Mouse (Mus musculus) ZHBTc4 (cell line): ENCODE measurements at regions not wholly inside any gene's neighbourhood (a gene's known extent, or its start where the extent isn't known, plus 50 kb on each side); places are given as distances from the start of the nearest gene placed in this dataset.
A peak's percentile ranks its signal among the peaks of the same experiment; 100 is the strongest.

Experiments
- DNase-seq: peaks from one replicate; pipeline ENCODE4 v3.0.0-alpha.2; 2011; ENCODE audit warnings: low read depth, low spot score

GRCm38 (mm10) chr12:29122931-29123330 is 371.3 kb downstream of the Eipr1 start:
- DNase-seq, result no peak

- no peak for DNase-seq
Measured at GRCm38 (mm10) chr12:29124079-29124668, 372.6 kb downstream of the Eipr1 start.

GRCm38 (mm10) chr12:29128844-29129243 is 377.2 kb downstream of the Eipr1 start:
- peak; percentile 26 for DNase-seq

- DNase-seq, result no peak
Measured at GRCm38 (mm10) chr12:29129331-29129730, 377.7 kb downstream of the Eipr1 start.

GRCm38 (mm10) chr12:29134326-29134725 is 382.7 kb downstream of the Eipr1 start:
- no peak for DNase-seq

GRCm38 (mm10) chr12:29136850-29137268 is 385.3 kb downstream of the Eipr1 start:
- DNase-seq, result no peak

GRCm38 (mm10) chr12:29137455-29137854 is 385.9 kb downstream of the Eipr1 start:
- no peak for DNase-seq

GRCm38 (mm10) chr12:29140576-29140975 is 387.6 kb upstream of the Myt1l start:
- no peak for DNase-seq

GRCm38 (mm10) chr12:29141132-29141531 is 387.1 kb upstream of the Myt1l start:
- DNase-seq, result no peak

- no peak for DNase-seq
Measured at GRCm38 (mm10) chr12:29141855-29142254, 386.3 kb upstream of the Myt1l start.

- no peak for DNase-seq
Measured at GRCm38 (mm10) chr12:29143297-29143696, 384.9 kb upstream of the Myt1l start.

GRCm38 (mm10) chr12:29160920-29161319 is 367.3 kb upstream of the Myt1l start:
- DNase-seq, result no peak

GRCm38 (mm10) chr12:29161546-29161945 is 366.6 kb upstream of the Myt1l start:
- DNase-seq, result no peak

GRCm38 (mm10) chr12:29164701-29165100 is 363.5 kb upstream of the Myt1l start:
- DNase-seq, result no peak

- DNase-seq, result no peak
Measured at GRCm38 (mm10) chr12:29166316-29166715, 361.9 kb upstream of the Myt1l start.

- no peak for DNase-seq
Measured at GRCm38 (mm10) chr12:29167922-29168321, 360.3 kb upstream of the Myt1l start.

GRCm38 (mm10) chr12:29175698-29176440 is 352.3 kb upstream of the Myt1l start:
- no peak for DNase-seq

GRCm38 (mm10) chr12:29177145-29177544 is 351.0 kb upstream of the Myt1l start:
- no peak for DNase-seq

- DNase-seq, result no peak
Measured at GRCm38 (mm10) chr12:29178168-29178895, 349.9 kb upstream of the Myt1l start.

GRCm38 (mm10) chr12:29179405-29179804 is 348.8 kb upstream of the Myt1l start:
- DNase-seq, result peak; percentile 12

GRCm38 (mm10) chr12:29180576-29180975 is 347.6 kb upstream of the Myt1l start:
- DNase-seq, result no peak

GRCm38 (mm10) chr12:29187619-29188018 is 340.6 kb upstream of the Myt1l start:
- no peak for DNase-seq

GRCm38 (mm10) chr12:29192391-29192790 is 335.8 kb upstream of the Myt1l start:
- DNase-seq, result no peak
